Mouse (Mus musculus) heart, postnatal 4 days (tissue): ENCODE measurements at regions not wholly inside any gene's neighbourhood (a gene's known extent, or its start where the extent isn't known, plus 50 kb on each side); places are given as distances from the start of the nearest gene placed in this dataset.

Source experiments
- DNase-seq: peaks from one replicate; pipeline ENCODE4 v3.0.0; 2021

DNA sequence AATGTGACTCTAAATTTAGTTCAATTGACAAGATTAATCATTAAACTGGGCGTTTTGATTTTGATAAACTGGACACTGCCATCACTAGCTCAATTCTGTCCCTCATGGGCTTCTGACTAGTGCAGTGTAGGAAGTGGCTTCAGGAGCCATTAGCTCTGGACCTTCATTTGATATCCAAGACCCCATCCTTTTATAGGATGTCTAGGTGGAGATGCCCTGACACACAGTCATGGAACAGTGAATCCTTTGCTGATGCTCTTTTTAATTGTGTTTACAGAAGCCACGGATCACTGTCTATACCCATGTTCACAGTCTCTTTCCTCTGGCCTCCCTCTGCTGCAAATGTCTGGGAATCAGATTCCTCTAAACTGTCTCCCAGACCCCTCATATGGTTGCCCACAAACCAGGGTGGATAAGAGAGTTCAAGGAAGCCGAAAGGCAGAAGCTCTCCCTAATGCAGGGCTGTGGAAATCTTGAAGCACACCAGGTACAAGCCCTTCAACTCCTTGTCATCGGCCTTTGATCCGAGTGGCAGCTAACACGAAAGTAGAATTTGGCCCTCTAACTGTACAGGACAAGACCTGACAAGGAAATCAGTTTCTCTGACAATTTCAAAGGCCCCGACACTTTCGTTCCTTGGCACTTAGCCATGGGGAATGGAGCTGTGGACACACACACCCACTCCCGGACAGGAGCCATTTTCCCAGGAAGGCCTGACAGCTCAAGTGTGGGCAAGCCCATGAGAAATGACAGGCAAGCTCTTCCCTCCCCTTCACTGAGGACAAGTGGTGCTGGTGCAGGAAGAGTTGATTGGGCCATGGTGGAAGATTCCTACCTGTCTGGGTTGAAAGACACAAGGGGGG is 135.2 kb upstream of the Parp11 start:
- DNase-seq: peak; percentile 28

DNA sequence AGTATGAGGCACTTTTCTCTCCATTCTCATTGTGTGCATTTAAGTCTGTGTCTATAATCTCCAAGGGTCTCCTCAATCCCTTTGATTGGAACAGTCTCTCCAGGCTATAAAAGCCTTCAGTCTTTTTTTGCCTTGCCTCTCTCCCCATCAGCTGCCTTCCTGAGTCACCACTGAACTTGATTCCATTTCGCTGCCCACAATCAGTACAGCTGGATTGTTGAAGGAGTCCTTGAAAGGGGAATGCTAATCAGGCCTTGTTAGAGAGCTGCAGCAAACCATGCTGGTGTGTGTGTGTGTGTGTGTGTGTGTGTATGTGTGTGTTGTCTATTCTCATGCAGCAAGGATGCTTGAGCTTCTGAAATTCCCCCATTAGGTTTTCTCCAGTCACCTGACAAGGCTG is 129.3 kb upstream of the Parp11 start:
- DNase-seq: no peak

DNA sequence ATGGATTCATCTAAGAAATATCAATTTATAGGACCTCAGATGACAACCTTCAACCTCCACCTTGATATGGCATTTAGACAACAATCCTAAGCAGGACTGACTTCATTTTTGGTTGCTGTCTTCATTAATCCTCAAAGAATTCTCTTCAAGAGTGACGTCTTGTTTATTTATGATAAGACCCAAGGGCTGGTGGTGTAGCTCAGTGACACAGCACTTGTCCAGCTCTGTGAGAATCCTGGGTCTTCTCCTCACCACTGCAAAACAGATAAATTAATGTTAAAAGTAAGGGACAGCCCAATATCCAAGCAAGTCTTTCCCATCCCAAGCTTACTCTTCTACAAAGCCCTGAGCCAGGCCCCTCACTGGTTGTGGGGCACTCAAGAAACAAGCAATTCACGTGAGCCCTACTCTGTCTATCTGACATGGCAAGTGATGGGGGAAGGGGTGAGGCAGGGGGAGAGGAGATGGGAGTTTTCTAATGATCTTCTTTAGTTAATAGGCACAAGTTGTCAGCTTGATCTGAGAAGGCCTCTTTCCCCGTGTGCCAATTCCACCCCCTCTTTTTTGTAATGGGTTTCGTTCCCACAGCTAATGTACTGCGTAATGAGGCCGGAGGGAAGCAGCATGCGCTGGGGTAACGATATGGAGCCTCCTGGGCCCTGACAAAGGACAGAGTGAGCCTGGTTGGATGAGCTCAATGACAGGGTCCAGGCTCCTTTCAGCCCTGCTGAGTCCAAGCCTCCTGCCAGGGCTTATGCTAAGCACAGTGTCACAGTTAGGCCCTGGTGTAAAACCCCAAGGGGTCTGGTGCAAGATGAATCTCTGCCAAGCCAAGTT is 127.7 kb upstream of the Parp11 start:
- no peak for DNase-seq

DNA sequence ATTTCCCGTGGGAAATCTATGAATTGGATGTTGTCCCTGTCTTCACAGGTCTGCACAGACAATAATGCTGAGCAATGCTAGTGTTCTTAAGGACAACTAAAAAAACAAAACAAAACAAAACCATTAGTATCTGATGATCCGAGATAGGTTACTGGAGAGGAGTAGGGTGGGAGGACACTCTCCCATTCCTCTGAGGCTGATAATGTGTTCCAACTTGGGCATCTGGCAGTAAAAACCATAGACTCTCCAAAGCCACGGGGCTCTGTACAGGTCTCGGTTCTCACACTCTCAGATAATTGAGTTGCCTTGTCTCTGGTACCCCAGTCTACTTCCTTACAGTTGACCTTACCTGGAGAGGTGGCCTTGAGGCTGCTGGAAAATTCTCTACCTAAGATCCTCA is 126.0 kb upstream of the Parp11 start:
- no peak for DNase-seq

DNA sequence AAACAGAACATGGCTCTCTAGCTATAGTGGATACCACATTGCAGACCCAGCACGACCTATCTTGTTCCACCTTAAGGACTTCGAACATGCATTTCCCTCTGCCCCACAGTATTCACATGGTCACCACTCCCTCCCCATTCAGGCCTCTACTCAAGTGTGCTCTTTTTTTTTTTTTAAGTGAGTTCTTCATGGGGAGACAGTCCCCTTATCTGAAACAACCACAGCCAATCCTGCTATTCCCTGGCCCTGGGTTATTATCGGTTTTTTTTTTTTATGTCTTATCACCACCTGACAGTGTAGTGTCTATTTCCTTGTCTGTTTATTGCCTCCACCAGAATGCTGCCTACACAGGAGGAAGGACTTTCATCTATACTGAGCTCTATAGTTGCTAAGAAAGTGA is 125.6 kb upstream of the Parp11 start:
- DNase-seq: no peak

DNA sequence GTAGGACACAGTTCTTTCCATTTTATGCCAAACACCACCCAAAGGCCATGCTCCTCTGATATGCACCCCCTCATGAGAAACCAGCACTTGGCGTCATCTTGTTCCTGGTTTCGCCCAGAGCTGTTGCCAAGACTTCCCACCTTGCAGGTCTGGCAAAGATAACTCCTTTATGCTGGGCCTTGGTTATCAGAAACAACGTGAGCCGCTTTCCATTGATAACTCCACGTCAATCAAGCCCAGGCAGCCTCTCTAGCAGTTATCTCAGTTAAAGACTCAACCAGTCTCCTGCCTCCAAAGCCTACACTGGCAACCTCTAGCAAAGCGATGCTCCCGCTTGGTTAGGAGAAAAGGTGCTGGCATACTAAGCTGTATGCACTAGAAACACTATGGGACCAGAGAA is 124.2 kb upstream of the Parp11 start:
- no peak for DNase-seq

DNA sequence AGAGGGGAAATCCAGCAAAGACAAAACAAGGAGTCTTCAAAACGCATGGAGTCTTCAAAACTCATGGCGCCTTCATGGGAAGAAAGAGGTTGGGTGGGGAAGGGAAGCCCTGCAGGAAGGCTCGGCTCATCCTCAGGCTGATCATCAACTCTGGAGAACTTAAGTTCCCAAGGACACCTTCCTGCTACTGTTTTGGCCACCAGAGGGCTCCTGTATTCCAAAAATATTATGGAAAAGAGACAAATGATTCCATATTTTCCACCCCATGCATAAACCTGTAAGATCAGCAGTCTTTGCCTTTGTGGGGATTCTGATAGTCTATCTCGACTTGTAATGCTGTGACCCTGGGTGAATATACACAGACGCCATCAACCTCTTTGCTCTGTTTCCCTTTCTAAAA is 121.7 kb upstream of the Parp11 start:
- peak; percentile 77 for DNase-seq

DNA sequence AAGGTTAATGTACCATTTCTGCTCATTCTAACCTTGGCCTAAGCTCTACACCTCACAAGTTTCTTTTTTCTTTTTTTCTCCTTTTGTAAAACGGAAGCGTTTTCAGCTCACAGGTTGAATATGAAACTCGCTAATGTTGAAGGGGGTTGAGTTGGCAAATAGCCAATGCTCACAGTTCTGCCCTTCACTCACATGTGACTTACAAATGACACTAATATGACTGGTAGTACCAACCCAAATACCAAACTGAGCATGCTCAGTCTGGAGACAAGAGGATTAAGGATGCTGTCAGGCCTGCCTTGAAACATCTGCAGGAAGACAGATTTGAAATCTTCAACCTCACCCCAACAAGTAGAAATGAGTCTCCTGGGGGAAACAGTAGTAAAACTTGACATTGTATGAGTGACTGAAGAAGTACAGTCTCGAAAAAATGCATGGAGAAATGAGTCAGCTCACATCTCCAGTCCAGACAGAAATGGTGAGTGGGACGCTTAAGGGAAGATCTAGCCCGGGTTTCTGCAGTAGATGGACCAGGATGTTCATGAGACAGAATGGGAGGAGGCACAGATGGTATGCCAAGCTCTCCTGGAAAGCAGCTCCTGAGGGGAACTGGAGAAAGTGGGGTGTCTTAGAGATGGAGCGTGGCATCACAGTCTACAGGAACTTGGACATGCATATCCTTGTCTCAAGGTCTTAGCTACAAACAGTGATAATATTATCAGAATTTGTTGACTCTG is 120.9 kb upstream of the Parp11 start:
- DNase-seq: no peak

DNA sequence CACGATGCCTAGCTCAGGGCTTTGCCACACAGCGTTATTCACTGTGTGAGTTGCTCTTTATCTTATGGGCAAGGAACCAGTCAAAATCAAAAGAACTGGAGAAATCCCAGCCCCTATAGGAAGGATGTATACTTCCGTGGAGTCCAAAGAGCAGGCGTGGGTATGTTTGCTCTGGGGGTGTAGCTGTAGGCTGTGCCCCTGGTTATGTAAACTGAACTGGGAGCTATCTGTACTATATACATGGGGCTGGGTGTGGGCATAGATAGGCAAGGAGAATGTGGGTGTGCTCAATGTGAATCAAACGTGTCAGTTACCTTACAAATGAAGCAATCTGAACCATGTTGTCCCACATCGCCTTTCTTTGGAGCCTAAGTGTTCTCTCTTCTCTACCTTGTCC is 120.3 kb upstream of the Parp11 start:
- no peak for DNase-seq

DNA sequence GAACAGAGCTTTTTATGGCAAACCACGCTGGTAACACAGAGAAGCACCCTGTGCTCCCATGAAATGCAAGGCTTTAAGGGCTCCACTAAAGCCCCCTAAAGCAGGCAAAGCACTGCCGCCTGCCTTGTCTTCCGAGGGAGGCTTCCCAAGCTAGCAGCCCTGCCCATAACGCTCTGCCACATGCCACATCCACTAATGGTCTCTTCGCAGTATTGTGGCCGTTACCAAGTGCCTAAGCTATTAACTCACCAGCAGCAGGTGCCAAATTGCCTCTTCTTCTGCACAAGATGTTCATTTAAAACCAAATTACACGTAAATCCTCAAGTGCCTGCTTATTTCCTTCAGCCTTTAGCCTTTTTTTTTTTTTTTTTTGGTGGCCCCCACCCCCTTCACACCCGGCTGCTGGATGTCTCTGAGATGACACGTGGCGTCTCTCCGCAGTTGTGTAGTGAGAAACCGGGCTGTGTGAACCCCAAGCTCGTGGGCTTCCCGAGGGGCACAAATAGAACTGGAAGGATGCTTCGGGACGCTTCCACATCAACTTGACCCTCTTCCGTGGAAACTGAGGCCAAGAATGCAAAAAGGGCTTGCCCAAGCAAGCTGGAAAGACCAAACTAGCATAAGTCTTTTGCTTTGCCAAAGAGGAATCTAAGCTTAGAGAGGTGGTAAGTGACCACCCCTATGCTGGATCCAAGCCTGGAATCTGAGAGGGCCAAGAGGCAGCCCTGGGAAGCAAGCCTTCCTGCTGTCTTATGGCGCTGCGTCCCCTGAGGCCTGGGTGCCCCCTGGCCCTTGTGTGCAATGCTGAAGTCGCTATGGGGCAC is 117.2 kb upstream of the Parp11 start:
- DNase-seq: peak; percentile 33

DNA sequence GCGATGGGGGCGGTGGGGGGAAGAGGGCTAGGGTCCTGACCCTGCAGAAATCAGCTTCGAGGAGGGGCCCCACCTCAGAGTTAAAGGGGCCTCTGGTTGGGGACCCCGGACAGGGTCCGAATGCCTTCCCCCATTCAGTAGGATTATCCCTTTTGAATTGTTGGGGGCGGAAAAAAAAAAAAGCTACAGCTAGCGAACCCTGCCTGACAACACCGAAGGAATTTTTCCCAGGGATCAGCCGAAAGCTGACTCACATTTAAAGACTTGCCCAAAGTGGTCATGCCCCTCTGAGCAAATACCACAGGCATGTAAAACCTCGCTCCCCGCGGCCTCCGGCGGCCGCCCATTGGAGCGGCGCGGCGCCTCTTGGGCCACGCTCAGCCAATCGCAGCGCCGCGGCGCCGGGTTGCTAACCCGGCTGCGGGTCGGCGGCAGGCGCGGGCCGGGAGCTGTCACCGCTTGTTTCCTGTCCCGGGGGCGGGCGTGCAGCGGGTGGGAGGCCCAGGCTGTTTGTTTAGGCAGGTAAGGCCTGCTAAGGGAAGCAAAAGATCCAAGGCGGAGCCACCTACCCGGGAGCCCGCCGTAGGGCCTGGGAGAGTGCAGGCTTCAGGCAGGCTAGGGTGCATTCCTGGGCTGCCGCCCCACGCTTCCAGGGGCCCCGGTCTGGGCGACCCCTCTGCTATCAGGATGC is 116.5 kb upstream of the Parp11 start:
- peak; percentile 87 for DNase-seq

DNA sequence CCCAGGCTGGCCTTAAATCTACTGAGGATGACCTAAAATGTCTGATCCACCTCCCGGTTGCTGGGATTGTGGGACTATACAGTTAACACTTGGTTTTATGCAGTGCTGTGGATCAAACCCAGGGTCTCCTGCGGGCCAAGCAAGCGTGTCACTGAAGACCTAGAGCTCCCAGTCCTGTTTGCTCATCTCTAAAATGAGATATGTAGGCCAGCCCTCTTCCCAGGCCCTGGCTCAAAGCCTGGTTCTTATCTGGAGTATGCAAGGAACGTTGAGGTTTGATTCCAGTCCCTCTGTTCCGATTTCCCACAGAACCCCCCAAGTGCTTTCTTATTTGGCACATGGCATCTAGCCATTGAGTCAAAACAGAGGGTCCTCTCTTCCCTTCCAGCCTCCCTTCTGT is 115.5 kb upstream of the Parp11 start:
- peak; percentile 51 for DNase-seq

DNA sequence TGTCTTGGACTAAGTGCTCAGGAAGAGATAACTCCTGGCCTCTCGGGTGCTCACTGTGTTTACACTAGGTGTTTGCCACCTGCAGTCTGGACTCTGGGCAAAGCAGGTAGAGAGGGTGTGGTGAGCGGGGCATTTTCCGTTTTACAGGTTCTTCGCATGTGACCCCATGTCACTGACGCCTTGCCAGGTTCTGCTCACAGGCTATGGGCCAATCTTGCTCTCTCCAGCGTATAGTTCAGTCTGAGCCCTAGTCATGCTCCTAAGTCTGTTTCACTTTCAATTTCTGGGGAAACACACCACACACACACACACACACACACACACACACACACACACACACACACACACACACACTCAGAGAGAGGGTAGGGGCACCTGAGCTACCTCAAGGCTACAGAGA is 112.4 kb upstream of the Parp11 start:
- DNase-seq: no peak

DNA sequence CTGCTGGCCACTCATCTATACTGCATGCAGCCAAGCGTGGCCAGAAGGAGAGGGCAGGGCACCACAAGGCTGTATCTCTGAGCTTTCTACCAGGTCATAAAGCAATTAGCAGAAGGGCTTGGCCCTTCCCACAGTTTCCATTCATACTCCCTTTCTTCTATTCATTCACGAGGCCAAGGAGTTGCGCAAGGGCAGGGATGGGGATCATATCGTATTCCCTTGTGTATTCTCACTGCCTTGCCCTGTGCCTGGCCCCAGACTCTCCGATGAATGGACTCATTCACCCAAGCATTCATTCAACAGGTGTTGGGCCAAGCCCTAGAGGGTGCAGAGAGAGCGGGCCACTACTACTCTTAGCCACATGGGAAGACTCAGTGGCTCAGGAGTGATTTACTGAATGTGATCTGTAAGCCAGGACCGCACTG is 111.2 kb upstream of the Parp11 start:
- DNase-seq: no peak

DNA sequence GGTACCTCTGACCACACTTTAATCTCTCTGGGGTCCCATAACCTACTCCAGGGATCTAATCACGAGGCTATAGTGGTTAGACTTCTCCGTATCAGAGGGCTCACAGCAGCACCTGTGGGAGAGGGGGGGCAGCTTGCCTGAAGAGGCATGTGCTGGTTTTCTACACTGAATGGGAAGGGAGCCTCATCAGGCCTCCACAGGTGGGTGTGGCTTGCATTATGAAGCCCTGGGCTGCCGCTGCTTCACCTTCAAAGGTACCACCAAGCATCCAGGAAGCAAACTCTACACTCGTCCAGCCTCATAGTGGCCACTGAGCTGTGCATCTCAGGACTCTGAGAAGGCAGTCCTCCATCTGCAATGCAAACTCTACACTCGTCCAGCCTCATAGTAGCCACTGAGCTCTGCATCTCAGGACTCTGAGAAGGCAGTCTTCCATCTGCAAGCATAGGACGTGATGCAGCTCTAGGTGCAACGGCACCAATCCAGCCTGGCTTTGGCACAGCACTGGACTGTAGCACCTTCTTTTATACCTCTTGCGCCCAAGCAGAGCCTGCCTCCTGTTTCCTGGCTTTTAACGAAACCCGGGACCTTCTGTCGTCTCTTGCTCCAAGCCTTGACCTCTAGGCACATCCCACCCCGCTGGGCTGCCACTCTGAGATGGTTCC is 110.5 kb upstream of the Parp11 start:
- no peak for DNase-seq

DNA sequence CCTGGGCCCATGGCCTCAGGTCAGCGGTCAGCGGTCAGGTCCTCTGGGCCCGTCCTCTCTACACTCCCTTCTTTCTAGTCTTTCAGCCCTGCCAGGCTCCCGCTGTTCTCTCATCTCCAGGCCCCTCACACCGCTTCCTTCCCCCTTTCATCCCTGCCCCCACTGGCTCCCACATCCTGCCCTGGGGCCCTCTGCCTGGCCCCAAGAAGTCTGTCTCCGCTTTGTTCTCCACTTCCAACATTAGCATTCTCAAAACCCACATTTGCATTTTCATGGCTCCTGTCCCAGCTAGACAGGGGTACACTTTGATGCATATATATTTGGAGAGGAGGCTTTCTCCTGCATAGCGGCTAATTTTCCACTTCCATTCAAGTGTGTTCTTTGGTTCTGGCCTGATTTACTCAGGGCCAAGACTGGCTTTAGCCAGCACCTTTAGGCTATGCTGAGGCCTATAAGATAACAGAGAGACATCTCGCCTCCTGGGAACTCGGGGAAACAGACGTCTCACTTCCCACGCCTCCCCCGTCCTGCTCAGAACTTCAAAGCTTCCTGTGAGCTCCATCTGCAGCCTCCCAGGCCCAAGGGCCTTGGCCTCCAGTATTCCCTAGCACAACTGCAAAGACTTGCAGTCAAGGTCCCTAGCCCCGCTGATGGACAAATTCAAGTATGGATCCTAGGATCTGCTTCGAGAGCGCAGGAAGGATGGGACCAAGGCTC is 109.8 kb upstream of the Parp11 start:
- DNase-seq: no peak

DNA sequence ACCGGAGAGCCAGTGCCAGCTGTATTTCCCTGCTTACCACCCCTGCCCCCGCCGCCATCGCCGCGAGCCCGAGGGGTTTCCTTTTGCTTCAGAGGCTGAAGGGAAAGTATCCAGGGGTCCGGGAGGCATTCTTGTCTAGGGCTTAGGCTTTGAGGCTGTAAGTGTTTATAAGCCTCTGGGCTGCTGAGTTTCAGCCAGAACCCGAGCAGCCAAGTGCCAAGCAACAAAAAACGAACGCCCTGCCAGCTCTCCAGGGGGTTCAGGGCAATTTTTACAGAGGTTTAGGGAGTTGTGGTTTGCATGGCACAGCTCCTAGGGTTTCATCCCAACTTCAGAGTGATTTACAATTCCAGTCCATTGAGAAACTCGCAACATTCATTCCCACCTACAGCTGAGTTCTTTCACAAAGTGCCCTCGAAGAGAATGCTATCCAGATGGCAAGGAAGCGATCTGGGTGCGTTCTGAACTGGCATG is 109.2 kb upstream of the Parp11 start:
- no peak for DNase-seq

DNA sequence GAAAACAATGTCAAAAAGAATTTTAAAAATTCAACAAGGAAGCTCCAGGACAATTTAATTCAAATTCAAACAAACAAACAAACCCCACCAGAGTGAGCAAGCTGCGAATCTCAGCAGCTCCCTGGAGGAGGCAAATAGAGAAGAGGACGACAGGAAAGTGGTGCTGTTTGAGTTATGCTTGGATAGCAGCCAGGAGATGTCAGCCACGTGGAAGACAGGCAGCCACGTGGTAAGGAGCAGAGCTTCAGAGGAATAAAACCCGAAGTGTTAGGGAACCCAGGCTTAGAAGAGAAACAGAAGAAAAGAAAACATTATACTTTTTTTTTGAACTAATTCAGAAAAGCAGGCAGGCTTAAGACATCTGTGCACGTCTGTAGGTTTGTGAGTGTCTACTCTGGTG is 108.2 kb upstream of the Parp11 start:
- no peak for DNase-seq

DNA sequence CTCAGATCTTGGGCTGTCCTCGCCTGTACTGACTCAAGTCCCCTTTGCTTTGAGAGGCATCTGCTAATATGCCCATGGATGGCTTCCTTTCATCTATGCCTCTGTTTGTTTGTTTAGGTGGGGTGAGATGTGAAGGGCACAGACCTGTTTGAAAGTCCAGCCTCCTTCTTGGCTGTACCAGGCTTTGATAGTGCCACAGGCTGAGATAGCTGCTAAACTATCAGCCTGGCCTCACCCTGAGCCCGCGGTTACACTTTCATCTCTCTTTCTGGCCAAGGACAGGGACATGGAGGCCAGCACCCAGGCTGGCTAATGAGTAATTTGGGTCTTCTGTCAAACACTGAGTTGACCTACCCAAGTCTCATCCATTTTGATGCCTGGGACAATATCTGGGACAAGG is 105.0 kb upstream of the Parp11 start:
- DNase-seq: no peak

DNA sequence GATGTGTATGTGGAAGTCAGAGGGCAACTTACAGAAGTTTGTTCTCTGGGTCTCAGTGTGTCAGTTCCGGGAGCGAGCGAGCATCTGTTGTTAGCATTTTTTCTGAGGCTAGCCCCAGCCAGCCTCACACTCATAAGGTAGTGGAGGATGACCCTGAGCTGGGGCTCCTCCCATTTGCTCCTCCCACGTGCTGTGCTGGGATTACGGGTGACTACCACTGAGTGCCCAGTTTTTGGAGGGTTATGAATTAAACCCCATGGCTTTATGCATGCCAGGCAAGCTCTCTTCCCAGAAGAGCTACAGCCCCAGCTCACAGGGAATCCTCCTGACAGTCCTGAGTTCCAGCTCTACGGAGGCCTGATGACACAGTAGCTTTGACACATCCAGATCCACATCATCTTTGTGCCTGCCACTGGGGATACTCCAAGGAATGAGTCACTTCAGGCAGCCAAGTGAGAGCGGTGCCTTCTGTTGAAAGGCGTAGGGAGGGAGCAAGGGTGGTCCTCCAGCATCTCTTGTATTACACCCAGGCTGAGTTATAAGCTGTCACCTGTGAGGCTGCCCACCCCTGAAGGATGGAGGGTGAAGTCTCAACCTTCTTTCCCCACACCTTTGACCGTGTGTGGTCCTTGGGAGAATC is 97.8 kb upstream of the Parp11 start:
- DNase-seq: no peak
